Mouse (Mus musculus): ENCODE results near the gene Pou6f1.
"Not testable (repeated sequence)": the region's sequence is repeated elsewhere in the genome, so short reads cannot be mapped to it uniquely, and the experiment has no call there.

The Pou6f1 gene

DNA sequence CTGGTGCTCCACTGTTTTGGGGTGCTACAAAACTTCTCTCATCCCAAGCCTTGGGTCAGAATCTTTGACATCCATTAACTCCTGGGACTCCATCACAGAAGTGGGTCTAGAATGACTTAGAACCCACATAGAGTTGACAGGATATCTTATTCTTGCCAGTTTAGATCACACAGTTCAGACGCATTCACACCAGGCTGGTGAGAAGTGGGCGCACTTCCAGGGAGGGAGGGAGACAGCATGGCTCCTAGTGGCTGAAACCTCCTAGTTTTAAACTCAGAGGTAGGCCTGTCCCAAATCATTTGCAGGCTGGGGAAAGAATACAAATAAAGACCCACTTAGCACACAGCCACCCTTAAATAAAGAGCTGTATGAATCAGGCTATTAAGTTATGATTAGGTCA, 25.4 kb downstream of the Pou6f1 start:
- DNase-seq: peak in 1 of 2 experiments; percentile 54

DNA sequence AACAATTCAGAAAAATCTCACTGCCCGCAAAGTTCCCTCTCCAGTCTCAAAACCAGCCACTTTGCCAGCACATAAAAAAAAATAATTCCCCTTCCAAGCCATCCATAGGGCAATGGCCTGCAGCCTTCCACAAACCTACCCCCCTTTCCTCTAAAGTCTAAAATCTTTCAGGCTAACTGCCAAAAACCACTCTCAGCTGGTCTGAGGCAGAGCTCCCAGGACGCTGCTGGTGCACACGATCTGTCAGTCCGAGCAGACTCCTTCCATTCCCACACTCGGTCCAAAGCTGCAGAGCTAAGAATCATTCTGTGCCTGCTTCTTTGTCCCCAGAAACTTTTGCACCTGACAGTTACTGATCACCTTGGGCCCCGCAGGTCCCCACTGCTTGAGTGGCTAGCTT, 25.8 kb downstream of the Pou6f1 start:
- no peak for DNase-seq

DNA sequence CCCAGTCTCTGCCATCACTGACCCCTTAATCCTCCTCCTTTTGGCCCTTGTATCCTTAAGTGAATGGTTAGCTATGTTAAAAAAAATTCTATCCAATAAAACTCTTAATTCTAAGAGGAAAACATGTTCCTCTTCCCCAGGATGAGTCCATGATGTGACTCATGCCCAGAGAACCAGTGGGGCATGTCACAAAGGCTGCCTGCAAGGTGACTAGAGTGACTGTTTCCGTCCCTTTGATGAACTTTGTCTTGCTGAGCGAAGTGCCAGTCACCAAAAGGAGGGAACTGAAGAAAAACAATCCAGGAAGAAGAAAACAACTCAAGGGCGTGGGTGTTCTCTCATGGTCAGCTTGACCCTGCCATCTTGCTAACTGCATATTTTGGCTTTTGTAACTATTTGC, 30.5 kb downstream of the Pou6f1 start:
- DNase-seq: no peak

DNA sequence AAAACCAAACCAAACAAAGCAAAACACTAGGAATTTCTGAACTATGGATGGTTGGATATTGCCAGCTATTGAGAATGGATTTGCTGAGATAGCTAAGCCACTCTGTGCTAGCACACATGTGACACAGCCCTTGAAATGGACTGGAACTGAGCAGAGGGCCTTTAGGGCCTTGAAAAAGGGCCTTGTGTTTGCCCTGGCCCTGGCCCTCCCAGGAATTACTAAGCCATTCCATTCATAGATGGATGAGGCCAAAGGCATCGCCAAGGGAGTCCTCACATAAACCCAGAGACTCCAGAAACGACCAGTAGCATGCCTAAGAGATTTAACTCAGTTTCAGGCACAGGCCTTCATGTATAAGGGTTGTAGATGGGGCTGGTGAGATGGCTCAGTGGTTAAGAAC, 33.3 kb downstream of the Pou6f1 start:
- DNase-seq: no peak

DNA sequence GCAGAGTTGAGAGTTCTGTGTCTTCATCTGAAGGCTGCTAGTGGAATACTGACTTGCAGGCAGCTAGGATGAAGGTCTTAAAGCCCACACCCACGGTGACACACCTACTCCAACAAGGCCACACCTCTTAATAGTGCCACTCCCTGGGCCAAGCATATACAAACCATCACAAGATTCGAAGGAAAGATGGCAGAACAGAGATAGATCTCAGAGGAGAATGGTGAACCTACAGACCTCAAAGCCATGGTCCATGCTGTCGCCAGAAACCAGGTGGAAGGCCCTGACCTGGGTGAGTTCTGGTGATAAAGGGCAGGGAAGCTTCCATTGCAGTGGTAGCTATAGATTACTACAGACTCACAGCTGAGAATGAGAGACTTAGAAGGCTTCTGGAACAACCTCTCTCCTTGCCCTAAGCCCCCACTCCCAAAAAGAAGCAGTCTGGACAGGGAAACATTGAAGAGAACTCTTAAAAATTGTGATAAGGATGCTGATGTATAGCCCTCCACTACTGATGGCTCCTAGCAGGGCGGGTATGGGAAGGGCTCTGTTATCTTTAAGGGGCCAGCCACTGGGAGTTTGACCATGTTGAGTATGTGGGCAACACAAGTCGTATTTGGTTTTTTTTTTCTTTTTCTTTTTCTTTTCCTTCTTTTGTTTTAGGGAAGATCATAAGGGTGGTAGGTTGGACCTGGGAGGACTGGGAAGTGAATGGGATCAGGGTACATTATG, 41.9 kb downstream of the Pou6f1 start:
- no peak for DNase-seq

DNA sequence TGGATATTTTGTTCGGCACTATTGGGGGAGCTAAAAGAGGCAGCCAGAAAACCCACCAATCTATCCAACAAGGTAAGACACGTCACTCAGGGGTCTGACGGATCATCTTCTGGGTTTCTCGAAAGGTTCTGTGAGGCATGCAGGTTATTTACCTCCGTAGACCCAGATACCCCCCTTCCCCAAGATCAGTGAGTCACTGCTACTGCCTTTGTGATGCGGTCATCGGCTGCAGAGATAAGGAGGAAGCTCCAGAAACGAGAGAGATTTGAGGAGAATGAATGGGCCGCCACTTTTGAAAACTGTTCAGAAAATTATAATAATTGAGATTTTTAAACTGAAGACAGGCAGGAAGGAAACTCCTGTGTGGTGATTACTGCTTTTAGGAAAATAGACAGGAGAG, 43.4 kb downstream of the Pou6f1 start:
- DNase-seq: no peak

DNA sequence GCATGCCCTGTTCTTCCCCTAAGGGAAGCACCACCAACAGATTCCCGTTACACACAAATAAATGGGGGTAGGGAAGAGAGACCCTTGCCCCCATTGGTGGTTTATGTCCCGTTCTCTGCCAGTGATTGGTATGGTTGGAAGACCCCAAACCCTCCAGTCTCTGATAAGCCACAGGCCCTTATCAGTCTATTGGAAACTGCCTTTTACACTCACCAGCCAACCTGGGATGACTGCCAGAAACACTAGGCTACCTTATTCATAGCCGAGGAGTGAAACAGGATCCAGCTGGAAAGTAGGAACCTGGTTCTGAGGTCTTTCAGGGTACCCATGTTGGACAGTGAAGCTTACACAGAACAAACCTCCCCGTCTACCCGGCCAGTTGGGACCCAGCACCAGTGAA, 43.8 kb downstream of the Pou6f1 start:
- DNase-seq: no peak

DNA sequence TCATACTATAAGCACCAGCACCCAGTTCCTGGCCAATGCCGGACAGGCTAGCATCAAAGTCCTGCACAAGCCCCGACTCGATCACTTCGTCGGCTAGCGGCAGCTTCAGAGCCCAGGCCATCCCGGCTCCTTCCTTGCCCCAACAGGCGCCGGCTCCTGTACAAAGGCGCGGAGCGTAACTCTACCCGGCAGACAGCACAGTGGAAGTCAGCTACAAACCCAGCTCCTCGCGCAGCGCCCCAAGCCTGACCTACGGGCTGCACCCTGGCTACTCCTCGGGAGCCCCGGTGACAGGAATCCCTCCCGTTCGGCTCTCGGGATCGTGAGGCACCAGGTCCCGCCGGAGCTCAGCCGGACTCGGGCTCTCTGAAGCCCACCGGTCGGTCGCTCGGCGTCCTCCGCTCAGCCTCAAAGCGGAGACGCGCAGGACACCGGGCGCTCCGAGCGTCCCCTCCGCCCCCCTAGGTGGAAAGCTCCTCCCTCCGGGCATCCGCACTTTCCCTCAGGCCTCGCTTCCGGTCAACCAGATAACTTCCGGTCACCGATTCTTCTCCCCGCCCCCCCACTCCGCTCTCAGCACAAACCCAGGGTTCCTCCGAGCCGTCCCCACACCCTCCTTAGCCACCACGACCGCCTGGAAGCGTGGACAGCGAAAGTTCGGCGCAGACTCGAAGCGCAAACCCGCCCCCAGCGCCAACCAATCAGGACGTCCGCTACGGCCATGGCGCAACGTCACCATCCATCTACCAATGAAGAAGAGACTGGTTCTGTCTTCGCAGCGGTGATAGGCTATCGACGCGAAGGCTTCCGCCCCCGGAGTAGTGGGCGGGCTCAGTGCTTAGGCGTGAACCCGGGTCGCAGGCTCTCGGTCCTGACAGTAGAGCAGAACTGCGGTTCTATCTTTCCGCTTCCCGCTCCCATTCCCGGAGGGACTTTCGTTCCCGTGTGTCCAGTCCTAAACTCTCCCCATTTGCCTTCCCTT, 48.2 kb downstream of the Pou6f1 start, which contains the start of gene Tfcp2:
Gene Tfcp2 (minus strand): TSS at position 683 of the 982 bp plus-strand sequence.
- DNase-seq: peak; percentile 99

DNA sequence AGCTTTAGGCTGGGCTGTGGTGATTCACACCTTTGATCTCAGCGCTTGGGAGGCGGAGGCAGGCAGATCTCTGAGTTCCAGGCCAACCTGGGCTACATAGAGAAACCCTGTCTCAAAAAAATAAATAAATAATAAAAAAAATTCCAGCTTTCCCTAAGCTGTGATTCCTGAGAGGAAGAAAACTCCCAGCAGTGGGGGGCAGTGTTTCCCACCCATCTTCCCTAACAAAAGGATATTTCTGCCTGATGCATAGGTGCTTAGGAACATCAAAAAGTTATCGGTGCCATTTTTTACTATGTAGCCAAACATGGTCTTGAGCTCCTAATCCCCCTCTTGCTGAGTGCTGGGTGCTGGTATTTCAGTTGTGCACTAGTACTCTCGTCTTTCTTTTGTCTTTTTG, 49.5 kb downstream of the Pou6f1 start:
- peak in 1 of 2 experiments; percentile 21 for DNase-seq

DNA sequence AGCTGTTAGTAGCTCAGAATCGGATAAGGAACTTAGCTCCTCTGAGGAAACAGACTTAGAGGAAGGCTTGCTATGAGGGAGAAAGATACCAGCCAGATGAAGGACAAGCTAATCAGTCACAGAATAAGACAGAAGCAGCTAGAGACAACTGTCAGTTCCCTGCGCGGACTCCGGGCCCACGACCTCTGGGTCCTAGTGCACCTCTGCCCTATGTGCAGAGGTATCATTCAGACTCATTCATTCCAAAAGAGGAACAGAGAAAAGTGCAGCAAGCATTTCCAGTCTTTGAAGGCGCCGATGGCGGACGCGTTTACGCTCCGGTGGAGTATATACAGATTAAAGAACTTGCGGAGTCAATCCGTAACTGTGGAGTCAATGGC, 56.1 kb downstream of the Pou6f1 start:
- not testable (repeated sequence) for DNase-seq

DNA sequence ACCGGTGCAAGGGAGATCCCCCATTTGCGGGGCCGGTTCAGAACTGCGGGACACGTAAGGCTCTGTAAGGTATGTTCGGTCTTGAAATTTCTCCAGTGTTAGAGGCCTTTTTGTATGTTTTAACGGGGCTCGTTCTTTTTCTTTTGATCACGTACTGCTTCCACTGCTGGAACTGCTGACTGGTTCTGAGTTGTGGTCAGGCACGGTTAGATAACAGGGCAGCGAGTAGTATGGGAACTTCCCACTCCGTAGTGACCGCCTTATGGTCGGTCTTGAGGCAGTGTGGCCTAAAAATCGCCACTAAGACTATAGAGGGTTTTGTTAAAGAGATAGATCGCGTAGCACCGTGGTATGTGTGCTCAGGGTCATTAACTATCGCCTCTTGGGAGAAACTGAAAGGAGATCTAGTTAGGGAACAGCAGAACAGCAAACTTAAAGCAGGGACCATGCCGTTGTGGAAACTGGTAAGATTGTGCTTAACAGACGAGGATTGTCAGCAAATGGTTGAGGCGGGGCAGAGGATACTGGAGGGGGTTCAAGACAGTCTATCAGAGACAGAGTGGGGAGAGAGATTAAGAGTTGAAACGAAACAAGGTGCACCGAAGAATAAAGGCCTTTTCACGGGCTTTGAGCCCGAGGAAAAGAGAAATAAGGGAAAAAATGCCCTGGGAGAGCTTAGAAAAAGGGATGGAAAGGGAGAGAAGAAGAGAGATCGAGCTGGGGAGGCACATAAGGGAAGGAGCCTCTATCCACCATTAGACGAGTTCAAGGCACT, 56.7 kb downstream of the Pou6f1 start:
- not testable (repeated sequence) for DNase-seq

DNA sequence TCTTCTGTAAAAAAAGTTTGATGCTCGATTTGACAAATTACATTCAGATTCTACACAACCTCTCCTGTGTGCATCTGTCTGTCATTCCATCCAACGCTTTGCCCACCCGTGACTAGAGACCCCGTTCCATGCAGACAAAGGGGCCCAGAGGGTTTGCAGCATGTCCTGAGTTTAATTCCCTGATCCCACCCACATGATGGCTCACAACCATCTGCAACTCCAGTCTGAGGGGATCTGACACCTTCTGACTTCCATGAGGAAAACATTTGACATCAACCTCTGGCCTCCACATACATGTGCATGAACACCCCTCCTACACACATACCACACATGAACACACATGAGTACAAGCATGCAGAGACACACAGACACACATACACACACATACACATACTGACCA, 58.4 kb downstream of the Pou6f1 start:
- DNase-seq: no peak

DNA sequence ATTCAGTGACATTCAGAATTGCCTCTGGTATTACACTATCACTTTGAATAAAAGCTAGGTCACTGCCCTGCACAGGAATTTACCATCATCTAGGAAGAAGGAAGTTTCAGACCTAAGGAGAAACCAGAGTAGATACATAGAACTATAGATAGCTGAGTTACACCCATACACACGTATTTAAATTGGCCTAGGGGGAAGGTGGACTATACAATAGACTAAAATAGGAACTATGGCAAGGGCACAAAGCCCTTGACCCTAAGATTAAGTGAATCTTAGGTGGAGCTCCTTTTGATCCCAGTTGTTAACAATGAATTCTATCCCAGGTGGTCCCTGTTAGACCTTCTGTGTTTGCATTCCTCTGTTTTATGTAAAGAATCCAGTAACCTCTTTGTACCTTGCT, 58.8 kb downstream of the Pou6f1 start:
- not testable (repeated sequence) for DNase-seq

DNA sequence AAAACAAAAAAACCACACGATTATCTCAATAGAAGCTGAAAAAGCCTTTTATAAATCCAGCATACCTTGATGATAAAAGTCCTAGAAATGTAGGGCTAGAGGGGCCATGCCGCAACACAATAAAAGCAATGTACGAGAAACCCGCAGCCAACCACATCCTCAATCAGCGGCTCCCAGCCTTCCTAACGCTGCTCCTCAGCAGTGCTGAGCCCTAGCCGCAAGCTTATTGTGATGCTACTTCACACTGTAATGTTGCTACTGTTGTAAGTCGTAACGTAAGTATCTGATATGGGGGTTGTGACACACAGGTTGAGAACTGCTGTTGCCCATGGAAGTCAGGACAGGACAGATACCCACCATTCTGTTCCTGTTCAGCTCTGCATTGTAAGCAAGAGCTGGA, 60.4 kb downstream of the Pou6f1 start:
- no peak for DNase-seq

DNA sequence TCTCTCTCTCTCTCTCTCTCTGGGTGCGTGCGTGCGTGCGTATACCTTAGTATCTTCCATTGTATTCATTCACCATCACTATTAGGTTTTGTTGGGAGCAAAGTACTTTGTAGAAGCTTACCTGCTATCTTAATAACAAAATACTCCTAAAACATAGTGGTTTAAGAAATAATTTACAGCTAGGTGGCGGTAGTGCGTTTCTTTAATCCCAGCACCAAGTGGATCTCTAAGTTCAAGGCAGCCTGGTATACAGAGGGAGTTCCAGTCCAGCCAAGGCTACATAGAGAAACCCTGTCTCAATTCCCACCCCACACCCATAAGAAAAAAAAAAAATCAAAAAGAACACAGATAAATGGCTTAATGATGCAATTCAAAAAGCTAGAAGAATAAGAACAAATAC, 61.9 kb downstream of the Pou6f1 start:
- DNase-seq: peak in 1 of 2 experiments; percentile 42

DNA sequence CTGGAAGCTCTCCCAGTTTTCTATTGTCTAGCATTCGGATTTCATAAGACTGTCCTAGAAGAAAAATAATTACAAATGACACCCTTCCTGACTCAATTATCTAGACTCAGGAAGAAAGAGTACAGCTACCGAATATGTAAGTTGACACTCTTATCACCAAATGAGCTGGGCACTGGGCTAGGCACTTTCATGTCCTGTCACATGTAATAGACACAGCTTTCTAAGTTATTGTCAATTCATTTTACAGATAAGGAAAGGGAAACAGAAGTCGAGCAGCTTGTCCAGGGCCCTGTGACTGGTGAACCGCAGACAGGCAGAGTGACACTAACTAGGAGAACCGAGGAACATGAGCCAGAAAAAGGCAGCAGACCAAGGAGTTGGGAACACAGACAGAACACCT, 71.9 kb downstream of the Pou6f1 start:
- DNase-seq: no peak

DNA sequence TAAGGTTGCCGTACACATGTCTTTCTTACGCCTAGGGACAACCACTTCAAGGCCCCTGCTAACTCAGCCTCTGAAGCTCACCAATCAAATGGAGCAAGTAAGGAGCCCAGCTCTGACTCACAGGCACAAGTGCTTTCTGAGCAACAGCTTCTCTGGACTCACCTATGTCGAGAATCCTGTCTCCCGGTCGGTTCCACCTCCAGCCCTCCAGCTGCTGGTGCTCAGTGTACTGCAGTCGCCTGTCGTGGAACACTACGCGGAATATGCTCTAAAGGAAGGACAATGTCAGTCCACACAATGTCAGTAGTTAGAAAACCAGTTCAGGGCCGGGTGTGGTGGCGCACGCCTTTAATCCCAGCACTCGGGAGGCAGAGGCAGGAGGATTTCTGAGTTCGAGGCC, 74.4 kb downstream of the Pou6f1 start:
- no peak for DNase-seq
